Comparison of ENCODE assay signal across 12 mouse cellular contexts in genomic region chr2:145850779-145851178, GRCm38 (mm10). TPM values are rescaled to one million over a fixed set of nuclear protein-coding genes. Genes with fewer than 3 reads are reported as not detected.
DNase-seq lines count a peak whose midpoint lies in the region; ATAC-seq and TF ChIP-seq lines count a peak whose summit lies in the region.
"Had no signal": no experiment of that assay in that cellular context is flagged by ENCODE, and none has a peak within 500 bp of the region (broad histone marks: within the 10 kb centered on the region; RNA-seq: fewer than 3 reads in every experiment).

No protein-coding gene starts in this region.

- no peak overlapping the region for H3K9ac ChIP-seq in kidney, embryonic 16.5 days (replicated peaks; ENCODE audit: low read length)
- H3K9ac ChIP-seq in embryonic facial prominence, embryonic 11.5 days (replicated peaks; ENCODE audit: low read length): no peak overlapping the region
- H3K9ac ChIP-seq in limb, embryonic 14.5 days (ENCODE audit: low read depth, low read length, severe bottlenecking): no peak overlapping the region
- H3K9ac ChIP-seq: forebrain, embryonic 12.5 days; neural tube, embryonic 13.5 days had no signal

- no peak for DNase-seq in kidney, adult 18-20 months
- peak; percentile 65 for DNase-seq in 3T3-L1 (ENCODE audit: low read depth, low spot score)
- peak; percentile 68 for DNase-seq in embryonic facial prominence, embryonic 11.5 days (ENCODE audit: low spot score)
- DNase-seq in limb, embryonic 14.5 days (ENCODE audit: low spot score): peak; percentile 73
- DNase-seq in ovary, postnatal 36 days (ENCODE audit: low spot score): no peak
- no peak for DNase-seq in cerebellum, postnatal 25 days
- no peak for DNase-seq in thymus, postnatal 4 days
- DNase-seq: layer of hippocampus, postnatal 36 days; thymus, adult 18-20 months had no signal

- H3K9me3 ChIP-seq in kidney, embryonic 16.5 days (ENCODE audit: low read length): no peaks in the 10 kb centered on the region
- no peaks in the 10 kb centered on the region for H3K9me3 ChIP-seq in embryonic facial prominence, embryonic 11.5 days (replicated peaks; ENCODE audit: control insufficient read depth, low read length)
- H3K9me3 ChIP-seq in limb, embryonic 14.5 days (ENCODE audit: control insufficient read depth, low read length): no peaks in the 10 kb centered on the region
- H3K9me3 ChIP-seq: forebrain, embryonic 12.5 days; neural tube, embryonic 13.5 days had no signal

- no peak overlapping the region for H3K4me2 ChIP-seq in kidney, embryonic 16.5 days (replicated peaks; ENCODE audit: low read depth, low read length)
- H3K4me2 ChIP-seq in embryonic facial prominence, embryonic 11.5 days (ENCODE audit: low read depth, low read length): no peak overlapping the region
- H3K4me2 ChIP-seq in limb, embryonic 14.5 days (replicated peaks; ENCODE audit: low read depth, low read length, severe bottlenecking): no peak overlapping the region
- H3K4me2 ChIP-seq: forebrain, embryonic 12.5 days; neural tube, embryonic 13.5 days had no signal

- H3K27ac ChIP-seq in kidney, embryonic 16.5 days (ENCODE audit: low read length): no peak overlapping the region
- H3K27ac ChIP-seq in embryonic facial prominence, embryonic 11.5 days (replicated peaks; ENCODE audit: low read depth, low read length): 0 out of 2 replicates have a peak overlapping the region, but pooled peaks have one; percentile 8
- H3K27ac ChIP-seq in limb, embryonic 14.5 days (replicated peaks; ENCODE audit: low read depth, low read length): peak overlapping the region; percentile 62
- H3K27ac ChIP-seq: forebrain, embryonic 12.5 days; neural tube, embryonic 13.5 days had no signal

- ATAC-seq in kidney, embryonic 16.5 days (ENCODE audit: low FRiP score, low TSS enrichment): peak; percentile 52; the same call in 1 of the 2 replicates
- ATAC-seq in embryonic facial prominence, embryonic 11.5 days (replicated peaks; ENCODE audit: insufficient number of reproducible peaks, low FRiP score, low TSS enrichment, low read depth): peak; percentile 41; the same call in 1 of the 2 replicates
- 0 out of 2 replicates have a peak, but pooled peaks have one; percentile 63 for ATAC-seq in limb, embryonic 14.5 days (ENCODE audit: low FRiP score, low read depth)

- H3K36me3 ChIP-seq in kidney, embryonic 16.5 days (ENCODE audit: insufficient read depth, low read length): peaks cover 43% of the 10 kb centered on the region; the same call in 1 of the 2 replicates
- no peaks in the 10 kb centered on the region for H3K36me3 ChIP-seq in embryonic facial prominence, embryonic 11.5 days (replicated peaks; ENCODE audit: control insufficient read depth, insufficient read depth, low read depth, low read length)
- peaks cover 36% of the 10 kb centered on the region for H3K36me3 ChIP-seq in limb, embryonic 14.5 days (ENCODE audit: control insufficient read depth, insufficient read depth, low read length)
- H3K36me3 ChIP-seq: forebrain, embryonic 12.5 days had no signal

- no peaks in the 10 kb centered on the region for H3K27me3 ChIP-seq in kidney, embryonic 16.5 days (ENCODE audit: insufficient read depth, low read length)
- H3K27me3 ChIP-seq in embryonic facial prominence, embryonic 11.5 days (ENCODE audit: control insufficient read depth, insufficient read depth, low read length): no peaks in the 10 kb centered on the region
- no peaks in the 10 kb centered on the region for H3K27me3 ChIP-seq in limb, embryonic 14.5 days (ENCODE audit: control insufficient read depth, insufficient read depth, low read length)
- H3K27me3 ChIP-seq: forebrain, embryonic 12.5 days; neural tube, embryonic 13.5 days had no signal

- H3K4me1 ChIP-seq in kidney, embryonic 16.5 days (ENCODE audit: insufficient read depth, low read length): peaks cover 9% of the 10 kb centered on the region; the same call in 1 of the 2 replicates
- no peaks in the 10 kb centered on the region for H3K4me1 ChIP-seq in embryonic facial prominence, embryonic 11.5 days (ENCODE audit: control insufficient read depth, insufficient read depth, low read length)
- H3K4me1 ChIP-seq in limb, embryonic 14.5 days (ENCODE audit: control insufficient read depth, insufficient read depth, low read length): peaks cover 29% of the 10 kb centered on the region
- H3K4me1 ChIP-seq: forebrain, embryonic 12.5 days; neural tube, embryonic 13.5 days had no signal

- 68% methylated on average over 4 of the region's 4 CpGs for WGBS in kidney, embryonic 16.5 days
- 53% methylated on average over 4 of the region's 4 CpGs for WGBS in embryonic facial prominence, embryonic 11.5 days
- 5% methylated on average over 4 of the region's 4 CpGs for WGBS in limb, embryonic 14.5 days

- no peak for TF ChIP-seq POLR2A in limb, embryonic 14.5 days (IDR thresholded peaks at IDR 0.05; ENCODE audit: borderline replicate concordance, extremely low read depth, insufficient read depth, insufficient read length)

- no peak overlapping the region for H3K4me3 ChIP-seq in kidney, embryonic 16.5 days (ENCODE audit: low read length)
- no peak overlapping the region for H3K4me3 ChIP-seq in embryonic facial prominence, embryonic 11.5 days (ENCODE audit: low read depth, low read length)
- H3K4me3 ChIP-seq in limb, embryonic 14.5 days (replicated peaks; ENCODE audit: low read length): no peak overlapping the region
- H3K4me3 ChIP-seq: forebrain, embryonic 12.5 days; neural tube, embryonic 13.5 days had no signal

RNA-seq across cellular contexts. Expression of gene Naa20, which starts 51.1 kb away (rescaled TPM):
- polyA plus RNA-seq in kidney, embryonic 16.5 days (2015; fragmentation: Nextera tagmentation; extraction: Ambion mirVana): 170 and 177 TPM in 2 replicates
- 178 and 190 TPM in 2 replicates for polyA plus RNA-seq in embryonic facial prominence, embryonic 11.5 days (2014; fragmentation: Nextera tagmentation; extraction: Ambion mirVana)
- 80.7 and 103 TPM in 2 replicates for polyA plus RNA-seq in limb, embryonic 14.5 days (2012; rRNA removed)
- polyA plus RNA-seq in limb, embryonic 14.5 days (2014; fragmentation: Nextera tagmentation; extraction: Ambion mirVana): 186 and 189 TPM in 2 replicates

Comparison
In these comparisons a context has a peak if more than half of its experiments do, and no peak if none do; other contexts are left out.
1. DNase-seq: peak in 3T3-L1 (single experiment), embryonic facial prominence, embryonic 11.5 days (single experiment) and limb, embryonic 14.5 days (single experiment); none in kidney, adult 18-20 months (single experiment), ovary, postnatal 36 days (single experiment), cerebellum, postnatal 25 days (0 of 2) and thymus, postnatal 4 days (single experiment).
2. Peak in every context shown above with its lines, with median percentiles within 50 percentile points of each other: ATAC-seq.